Mouse (Mus musculus) CH12.LX (cell line): ENCODE data around the gene Ssh3. TPM values are rescaled to one million over a fixed set of nuclear protein-coding genes. Genes with fewer than 3 reads are reported as not detected.
A peak's percentile ranks its signal among the peaks of the same experiment; 100 is the strongest.

ENCODE experiments used
- DNase-seq: peaks from one replicate; pipeline ENCODE4 v3.0.0-alpha.2; 2013; ENCODE audit errors: extremely low read depth
- H3K27ac ChIP-seq: 2 replicates; pipeline ENCODE4 v1.5.1; 2012; ENCODE audit warnings: low read depth, mild to moderate bottlenecking, control low read depth, moderate library complexity; ENCODE audit not compliant: insufficient read depth
- H3K27me3 ChIP-seq: replicated peaks from 2 replicates; pipeline ENCODE3; 2012; ENCODE audit warnings: inconsistent platforms
- H3K36me3 ChIP-seq, 2 experiments: replicated peaks in 1 of 2; 2 replicates each; pipeline versions ENCODE3 to v1.6.1; 2012; ENCODE audit warnings: inconsistent platforms in 1 of 2, low read length in 1 of 2, mild to moderate bottlenecking in 1 of 2, mixed read lengths in 1 of 2, moderate library complexity in 1 of 2; ENCODE audit not compliant: control insufficient read depth in 1 of 2, insufficient read depth in 1 of 2
- H3K4me1 ChIP-seq, 2 experiments: 2 replicates each; pipeline ENCODE4 v1.6.1; 2012; ENCODE audit warnings: inconsistent platforms in 1 of 2, moderate library complexity in 1 of 2; ENCODE audit not compliant: insufficient read depth in 2 of 2, control insufficient read depth in 1 of 2
- H3K4me2 ChIP-seq: 2 replicates; pipeline ENCODE4 v1.6.1; 2012; ENCODE audit warnings: low read depth, mild to moderate bottlenecking, control low read depth; ENCODE audit not compliant: poor library complexity, insufficient read depth, severe bottlenecking
- H3K4me3 ChIP-seq, 3 experiments: fragments of 150-350 bp in 1 of 3; sonication (generic) in 1 of 3; replicated peaks in 1 of 3; 2 replicates each; pipeline versions ENCODE3 to v1.5.1; 2011 to 2012; ENCODE audit warnings: low read depth in 2 of 3, low read length in 2 of 3, mild to moderate bottlenecking in 2 of 3, moderate library complexity in 2 of 3, control low read depth in 1 of 3, improper control_type of control experiment in 1 of 3, inconsistent platforms in 1 of 3, mixed read lengths in 1 of 3; ENCODE audit not compliant: poor library complexity in 1 of 3
- H3K79me2 ChIP-seq: replicated peaks from 2 replicates; pipeline ENCODE4 v1.6.1; 2012; ENCODE audit warnings: mild to moderate bottlenecking, moderate library complexity; ENCODE audit not compliant: control insufficient read depth, poor library complexity, insufficient read depth, severe bottlenecking; ENCODE audit errors: extremely low read depth
- H3K9ac ChIP-seq: 2 replicates; pipeline ENCODE4 v1.6.1; 2012; ENCODE audit warnings: low read depth, mild to moderate bottlenecking, control low read depth, moderate library complexity; ENCODE audit not compliant: insufficient read depth
- H3K9me3 ChIP-seq: replicated peaks from 2 replicates; pipeline ENCODE3; 2012; ENCODE audit warnings: low read length, inconsistent platforms, mixed read lengths
- BHLHE40 ChIP-seq: IDR thresholded peaks from 2 replicates; pipeline ENCODE4 v1.6.1; 2011; ENCODE audit warnings: mild to moderate bottlenecking, low read depth, low read length, improper control_type of control experiment
- CTCF ChIP-seq, 2 experiments: IDR thresholded peaks in 1 of 2; conservative IDR thresholded peaks in 1 of 2; 2 replicates each; pipeline ENCODE4 v1.5.1; 2011 to 2012; ENCODE audit warnings: low read depth in 2 of 2, low read length in 2 of 2, improper control_type of control experiment in 1 of 2, inconsistent platforms in 1 of 2, mild to moderate bottlenecking in 1 of 2, moderate library complexity in 1 of 2
- EP300 ChIP-seq: IDR thresholded peaks from 2 replicates; pipeline ENCODE4 v1.6.1; 2011; ENCODE audit warnings: low read length, improper control_type of control experiment
- GABPA ChIP-seq: IDR thresholded peaks from 2 replicates; pipeline ENCODE4 v1.6.1; 2012; ENCODE audit warnings: low read depth, low read length, improper control_type of control experiment, inconsistent platforms; ENCODE audit not compliant: insufficient replicate concordance
- HCFC1 ChIP-seq: IDR thresholded peaks from 2 replicates; pipeline ENCODE4 v1.6.1; 2012; ENCODE audit warnings: low read depth, mild to moderate bottlenecking, inconsistent platforms, low read length, improper control_type of control experiment
- JUND ChIP-seq: conservative IDR thresholded peaks from 2 replicates; pipeline ENCODE4 v1.6.1; 2011; ENCODE audit warnings: low read depth, low read length, improper control_type of control experiment
- MAX ChIP-seq: IDR thresholded peaks from 2 replicates; pipeline ENCODE4 v1.6.1; 2011; ENCODE audit warnings: low read length, improper control_type of control experiment
- MEF2A ChIP-seq: IDR thresholded peaks from 2 replicates; pipeline ENCODE4 v1.6.1; 2014; ENCODE audit warnings: low read depth, mild to moderate bottlenecking, inconsistent platforms, low read length, improper control_type of control experiment, borderline replicate concordance
- NELFE ChIP-seq: IDR thresholded peaks from 2 replicates; pipeline ENCODE4 v1.6.1; 2011; ENCODE audit warnings: low read depth, low read length, improper control_type of control experiment
- PAX5 ChIP-seq: IDR thresholded peaks from 2 replicates; pipeline ENCODE4 v1.6.1; 2012; ENCODE audit warnings: low read length, inconsistent platforms, mixed read lengths
- POLR2AphosphoS2 ChIP-seq: IDR thresholded peaks from 2 replicates; pipeline ENCODE4 v1.6.1; 2011; ENCODE audit warnings: low read depth, low read length, improper control_type of control experiment
- RAD21 ChIP-seq: IDR thresholded peaks from 2 replicates; pipeline ENCODE4 v1.6.1; 2011; ENCODE audit warnings: low read depth, mild to moderate bottlenecking, low read length, improper control_type of control experiment, moderate library complexity
- ZNF384 ChIP-seq: IDR thresholded peaks from 2 replicates; pipeline ENCODE4 v1.6.1; 2012; ENCODE audit warnings: low read depth, low read length, improper control_type of control experiment, inconsistent platforms
- dilution Hi-C: fragments of 300-500 bp; cut with MboI; formaldehyde crosslinking; loops from 2 replicates; pipeline ENCODE4 v1.14.3; 2020; ENCODE audit warnings: low sequenced_read_pairs; ENCODE audit not compliant: extremely low pct_unique_long_range_greater_than_20kb, extremely low pct_ligation_motif_present
- in situ Hi-C: fragments of 300-500 bp; cut with MboI; formaldehyde crosslinking; loops from 3 replicates; pipeline ENCODE4 v1.14.3; 2019; ENCODE audit warnings: low sequenced_read_pairs, low pct_ligation_motif_present, low pct_unique_long_range_greater_than_20kb, mixed read lengths
- polyA plus RNA-seq: library from polyadenylated mRNA; unstranded; fragments of >175 nt; gene quantifications from 2 replicates; pipeline ENCODE4 v1.2.1, GENCODE M21; 2012; ENCODE audit warnings: low read depth; ENCODE audit not compliant: insufficient read length
- total RNA-seq, 2 experiments: library from RNA; depleted of rRNA; stranded (reverse); fragments of 300-350 nt in 1 of 2; fragments of >200 nt in 1 of 2; gene quantifications; 2 replicates each; pipeline ENCODE4 v1.2.3; 2012 to 2014

The Ssh3 gene
- total RNA-seq (2012; rRNA removed) (30.0 and 33.4 TPM in 2 replicates), total RNA-seq (2014; rRNA removed) (5.6 and 6.9 TPM in 2 replicates), polyA plus RNA-seq (12.3 and 13.2 TPM in 2 replicates)

DNA sequence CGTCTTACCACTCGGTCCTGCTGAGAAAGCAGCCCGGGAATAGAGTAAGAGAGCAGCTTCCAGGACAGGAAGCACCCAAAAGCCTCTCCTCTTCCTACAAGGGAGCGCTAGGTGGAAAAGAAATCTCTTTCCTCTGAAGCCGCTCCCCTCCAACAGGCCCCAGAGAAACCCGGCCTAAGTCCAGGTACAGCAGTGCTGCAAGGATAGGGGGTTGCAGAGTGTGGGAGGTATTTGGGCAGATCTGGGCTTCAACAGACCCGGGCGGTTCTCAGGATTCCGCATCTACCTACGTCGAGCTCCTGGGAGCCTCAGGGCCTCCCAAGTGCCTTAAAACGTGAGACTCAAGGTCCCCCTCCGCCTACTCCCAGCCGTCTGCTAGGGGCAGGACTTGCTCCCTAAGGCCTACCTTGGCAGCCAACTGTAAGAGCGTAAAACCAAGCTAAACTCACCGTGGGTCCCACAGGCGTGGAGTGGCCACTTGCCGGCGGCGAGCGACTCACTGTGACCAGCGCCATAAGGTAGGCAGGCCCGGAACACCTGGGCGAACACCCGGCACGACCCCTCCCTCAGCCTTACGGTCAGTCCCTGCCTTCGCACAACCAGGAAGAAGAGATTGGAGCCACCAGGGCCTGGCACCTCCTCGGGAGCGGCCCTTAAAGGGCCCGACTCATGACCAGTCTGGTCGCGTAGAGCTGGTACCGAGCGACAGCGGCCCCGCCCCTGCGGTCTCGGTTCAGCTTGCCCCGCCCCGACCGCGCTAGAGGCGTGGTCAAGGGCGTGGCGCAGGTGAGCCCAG lies at the start of gene Ssh3:
Gene Ssh3, minus strand, starts transcription at position 615 of the 796 bp plus-strand sequence.
- TF ChIP-seq GABPA (no peak), PAX5 (no peak), HCFC1 (no peak), MEF2A (no peak), MAX (no peak), RAD21 (no peak), JUND (no peak), EP300 (no peak), NELFE (no peak), CTCF (conservative IDR thresholded peaks at IDR 0.05 in 1 of 2, IDR thresholded peaks at IDR 0.05 in 1 of 2; ENCODE audit: low read depth in 2 of 2, low read length in 2 of 2) (no peak), POLR2AphosphoS2 (no peak), BHLHE40 (no peak)
- in situ Hi-C loops: no loop called here
- dilution Hi-C loops: no loop called here
- no peak for DNase-seq
- Histone ChIP-seq H3K4me2 (no peak within 1 kb of the TSS), H3K27me3 (no peaks in the 10 kb centered on the region), H3K79me2 (no peaks in the 10 kb centered on the region), H3K9me3 (no peaks in the 10 kb centered on the region), H3K27ac (no peak within 1 kb of the TSS), H3K36me3 (peaks cover 77 to 93% of the 10 kb centered on the region in 2 experiments), H3K9ac (no peak within 1 kb of the TSS), H3K4me1 (peaks cover 0 to 3% of the 10 kb centered on the region in 2 experiments; a peak in 1 of 4 replicates), H3K4me3 (no peak within 1 kb of the TSS)

DNA sequence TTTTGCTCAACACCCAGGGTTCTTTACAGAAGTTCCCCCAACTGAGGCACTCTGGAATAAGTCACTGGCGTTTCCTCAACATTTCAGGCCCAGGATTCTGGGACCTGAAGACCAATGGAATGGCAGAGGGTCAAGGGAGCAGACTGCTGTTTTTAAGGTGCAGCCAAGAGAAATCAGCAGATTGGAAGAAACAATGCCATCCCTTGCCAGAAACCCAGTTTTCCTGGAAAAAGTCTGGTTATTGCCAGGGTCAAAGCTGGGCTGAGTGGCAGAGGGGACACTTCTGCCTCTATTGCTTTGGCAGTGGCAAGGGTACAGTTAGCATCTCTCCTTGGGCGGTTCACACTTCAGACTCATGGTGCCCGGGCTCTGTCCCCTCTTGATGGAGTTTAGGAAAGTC lies 48.2 kb upstream of the Ssh3 start:
- no peak overlapping the region for H3K27ac ChIP-seq
- H3K9me3 ChIP-seq: no peaks in the 10 kb centered on the region
- peaks cover 47 to 79% of the 10 kb centered on the region in 2 experiments for H3K36me3 ChIP-seq
- dilution Hi-C loops: no loop called here
- no peak overlapping the region for H3K4me3 ChIP-seq
- peaks cover 4 to 19% of the 10 kb centered on the region in 2 experiments; a peak in 3 of 4 replicates for H3K4me1 ChIP-seq
- H3K79me2 ChIP-seq: no peaks in the 10 kb centered on the region
- TF ChIP-seq POLR2AphosphoS2 (0 out of 2 replicates have a peak, but pooled peaks have one; percentile 49), ZNF384 (no peak)
- TF ChIP-seq, all 38 proteins: peak for 1
- in situ Hi-C loops: no loop called here
- Histone ChIP-seq H3K27me3 (no peaks in the 10 kb centered on the region), H3K4me2 (no peak overlapping the region), H3K9ac (no peak overlapping the region)
- DNase-seq: no peak
